Mouse (Mus musculus) stomach, postnatal 0 days (tissue): ENCODE measurements around the gene Olfr1380. TPM values are rescaled to one million over a fixed set of nuclear protein-coding genes. Genes with fewer than 3 reads are reported as not detected.
"Not testable (repeated sequence)": the region's sequence is repeated elsewhere in the genome, so short reads cannot be mapped to it uniquely, and the experiment has no call there.

ENCODE experiments used
- ATAC-seq: fragments of 200-750 bp; cut with Nextera tagmentation; 2 replicates; pipeline ENCODE4 v1.8.0; 2017; ENCODE audit not compliant: low FRiP score, low TSS enrichment
- DNase-seq: peaks from one replicate; pipeline ENCODE4 v3.0.0-alpha.2; 2016; ENCODE audit warnings: low spot score
- H3K27ac ChIP-seq: fragments of 300-500 bp; sonication (generic); replicated peaks from 2 replicates; pipeline ENCODE4 v1.5.1; 2014; ENCODE audit warnings: mild to moderate bottlenecking, control low read depth
- H3K27me3 ChIP-seq: fragments of 300-500 bp; sonication (generic); 2 replicates; pipeline ENCODE4 v1.6.1; 2014; ENCODE audit warnings: low read length; ENCODE audit not compliant: control insufficient read depth, insufficient read depth
- H3K36me3 ChIP-seq: fragments of 300-500 bp; sonication (generic); 2 replicates; pipeline ENCODE4 v1.6.1; 2014; ENCODE audit warnings: low read length, mixed read lengths; ENCODE audit not compliant: control insufficient read depth, insufficient read depth
- H3K4me1 ChIP-seq: fragments of 300-500 bp; sonication (generic); replicated peaks from 2 replicates; pipeline ENCODE4 v1.6.1; 2014; ENCODE audit warnings: antibody characterized with exemption; ENCODE audit not compliant: control insufficient read depth, insufficient read depth
- H3K4me2 ChIP-seq: fragments of 300-500 bp; sonication (generic); replicated peaks from 2 replicates; pipeline ENCODE4 v1.6.1; 2014; ENCODE audit warnings: low read depth, mild to moderate bottlenecking, control low read depth, moderate library complexity
- H3K4me3 ChIP-seq: fragments of 300-500 bp; sonication (generic); 2 replicates; pipeline ENCODE4 v1.5.1; 2014; ENCODE audit warnings: low read depth, low read length, control low read depth
- H3K9ac ChIP-seq: fragments of 300-500 bp; sonication (generic); 2 replicates; pipeline ENCODE4 v1.6.1; 2014; ENCODE audit warnings: mild to moderate bottlenecking, low read length, control low read depth, mixed read lengths
- H3K9me3 ChIP-seq: fragments of 300-500 bp; sonication (generic); 2 replicates; pipeline ENCODE4 v1.6.1; 2016; ENCODE audit warnings: low read length; ENCODE audit not compliant: control insufficient read depth
- CTCF ChIP-seq: IDR thresholded peaks from 2 replicates; pipeline ENCODE4 v1.5.1; 2016; ENCODE audit warnings: antibody characterized with exemption, low read depth, mild to moderate bottlenecking, moderate library complexity
- EP300 ChIP-seq: optimal IDR thresholded peaks from 2 replicates; pipeline ENCODE3; 2016; ENCODE audit warnings: antibody characterized with exemption
- WGBS: fragments of 180-500 bp; shearing (Covaris S2); extraction: QIAGEN DNeasy Blood & Tissue Kit; methylation state at CpG from one replicate; pipeline ENCODE4 v1.1.7; 2014; 5-methylcytosine and 5-hydroxymethylcytosine counted together
- polyA plus RNA-seq: library from polyadenylated mRNA; unstranded; fragments of >200 nt; fragmentation: Nextera tagmentation; extraction: Ambion mirVana; gene quantifications from 2 replicates; pipeline ENCODE4 v1.2.1, GENCODE M21; 2015

The Olfr1380 gene
- not detected in 2 replicates for polyA plus RNA-seq

DNA sequence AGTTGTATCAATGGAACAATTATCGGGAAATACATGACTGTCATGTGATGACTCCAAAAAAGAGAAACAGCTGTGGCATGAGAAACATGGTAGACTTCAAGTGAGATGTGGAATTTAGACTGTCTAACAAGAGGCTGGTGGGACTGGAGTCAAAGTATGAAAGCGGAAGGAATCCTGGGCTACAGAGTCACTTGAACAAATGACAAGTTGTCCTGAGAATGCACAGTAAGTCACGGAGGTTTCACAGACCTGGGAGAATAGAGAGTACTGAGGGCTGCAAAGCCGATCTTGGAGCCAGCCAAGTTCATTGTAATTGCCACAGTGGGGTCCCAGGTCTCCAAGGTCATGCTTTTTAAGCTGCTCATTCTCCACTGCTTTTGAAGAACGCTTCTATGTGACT lies at the start of gene Olfr1380:
Olfr1380 (plus strand) TSS at position 301 of the 400 bp plus-strand sequence.
- H3K27ac ChIP-seq, H3K36me3 ChIP-seq, H3K4me3 ChIP-seq, ATAC-seq, H3K4me1 ChIP-seq, DNase-seq, H3K4me2 ChIP-seq, H3K27me3 ChIP-seq, H3K9ac ChIP-seq, H3K9me3 ChIP-seq: not testable (repeated sequence)
- 78% methylated on average over 5 of the region's 5 CpGs for WGBS

DNA sequence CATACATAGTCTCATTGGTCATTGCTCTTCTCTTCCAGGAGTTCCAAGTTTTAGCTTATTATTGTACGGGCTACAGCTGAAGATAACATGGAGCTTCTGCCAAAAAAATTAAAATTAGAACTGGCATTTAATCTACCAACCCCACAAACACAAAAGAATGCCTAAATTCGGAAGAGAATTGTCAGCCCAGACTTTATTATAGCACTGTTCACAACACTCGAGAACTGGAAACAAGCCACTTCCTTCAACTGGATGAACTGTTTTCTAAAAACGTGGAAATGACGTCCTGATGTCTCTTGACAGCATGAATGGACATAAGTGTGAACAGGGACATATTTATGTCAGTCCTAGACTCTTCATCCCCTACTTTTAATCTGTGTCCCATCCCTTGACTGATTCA lies 38.6 kb upstream of the Olfr1380 start:
- Histone ChIP-seq H3K36me3 (no peaks in the 10 kb centered on the region), H3K9me3 (no peaks in the 10 kb centered on the region), H3K4me2 (no peak overlapping the region), H3K4me3 (no peak overlapping the region), H3K27ac (no peak overlapping the region), H3K4me1 (no peaks in the 10 kb centered on the region), H3K27me3 (no peaks in the 10 kb centered on the region), H3K9ac (no peak overlapping the region)
- ATAC-seq (no peak), DNase-seq (no peak)
- TF ChIP-seq CTCF = no peak
- no peak for TF ChIP-seq EP300
- WGBS = 61% methylated on average over 5 of the region's 5 CpGs

DNA sequence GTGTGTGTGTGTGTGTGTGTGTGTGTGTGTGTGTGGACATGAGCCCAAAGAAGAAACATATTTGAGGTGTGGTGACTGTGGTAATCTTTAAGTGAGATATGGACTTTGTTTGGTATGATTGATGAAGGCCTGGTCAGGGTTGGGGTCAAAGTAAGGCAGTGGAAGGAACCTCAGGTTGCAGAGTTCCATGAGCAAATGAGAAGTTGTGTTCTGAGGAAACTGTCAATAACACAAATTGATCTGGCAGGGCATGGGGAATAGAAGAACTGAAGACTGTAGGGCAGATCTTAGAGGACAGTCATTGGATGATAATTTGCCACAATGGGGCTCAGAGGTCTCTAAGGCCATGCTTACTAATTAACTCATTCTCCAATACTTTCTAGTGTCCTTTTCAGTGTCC lies 37.3 kb upstream of the Olfr1380 start, which contains the start of gene Olfr1383:
Olfr1383 (plus strand) TSS at position 301 of the 400 bp plus-strand sequence.
- Histone ChIP-seq H3K27me3 (no peaks in the 10 kb centered on the region), H3K9me3 (no peaks in the 10 kb centered on the region), H3K36me3 (no peaks in the 10 kb centered on the region), H3K4me2 (no peak within 1 kb of the TSS), H3K27ac (no peak within 1 kb of the TSS), H3K9ac (no peak within 1 kb of the TSS), H3K4me1 (no peaks in the 10 kb centered on the region), H3K4me3 (no peak within 1 kb of the TSS)
- no peak for DNase-seq
- no peak for ATAC-seq
- no peak for TF ChIP-seq EP300
- no peak for TF ChIP-seq CTCF

DNA sequence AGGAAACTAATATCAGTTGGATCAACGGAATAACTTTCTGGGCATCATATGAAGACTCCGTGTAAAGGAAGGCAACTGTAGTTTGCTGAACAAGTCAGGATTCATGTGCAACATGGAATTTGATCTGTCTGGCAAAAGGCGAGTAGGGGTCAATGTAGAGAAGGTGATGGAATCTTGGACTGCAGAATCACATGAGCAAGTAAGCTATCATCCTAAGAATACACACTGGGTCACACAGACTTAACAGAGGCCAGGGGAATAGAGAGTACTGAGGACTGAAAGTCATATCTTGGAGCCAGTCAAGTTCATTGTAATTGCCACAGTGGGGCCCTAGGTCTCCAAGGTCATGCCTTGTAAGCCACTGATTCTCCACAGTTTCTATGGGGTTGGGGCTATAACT lies 28.7 kb upstream of the Olfr1380 start, which contains the start of gene Olfr1382:
Olfr1382 (plus strand) TSS at position 301 of the 400 bp plus-strand sequence.
- TF ChIP-seq EP300 (no peak), CTCF (no peak)
- no peak for DNase-seq

DNA sequence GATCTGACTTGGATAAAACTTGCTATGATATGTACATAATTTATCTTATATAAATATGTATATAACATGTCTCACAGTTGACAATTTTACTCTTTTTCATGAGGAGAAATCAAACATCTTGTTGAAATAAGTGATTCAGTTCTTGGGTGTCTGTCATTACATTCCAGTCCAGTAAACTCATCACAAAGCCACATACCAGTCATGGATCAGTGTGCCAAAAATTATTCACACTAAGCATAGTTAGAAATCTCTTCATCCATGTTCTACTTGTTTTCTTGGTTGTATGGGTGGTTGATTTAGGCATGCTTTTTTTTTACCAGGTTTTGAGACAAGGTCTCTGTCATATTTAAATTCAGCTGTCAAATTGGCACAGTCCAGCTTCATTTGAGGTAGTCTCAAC lies 23.9 kb upstream of the Olfr1380 start:
- H3K4me2 ChIP-seq = no peak overlapping the region
- H3K9me3 ChIP-seq = no peaks in the 10 kb centered on the region
- H3K27ac ChIP-seq = no peak overlapping the region
- ATAC-seq = no peak
- H3K36me3 ChIP-seq = no peaks in the 10 kb centered on the region
- H3K4me1 ChIP-seq = no peaks in the 10 kb centered on the region
- TF ChIP-seq EP300 (no peak), CTCF (no peak)
- no peaks in the 10 kb centered on the region for H3K27me3 ChIP-seq
- H3K9ac ChIP-seq = no peak overlapping the region
- DNase-seq = no peak
- H3K4me3 ChIP-seq = no peak overlapping the region

More for the DNA sequence above, 28.7 kb upstream of the Olfr1380 start, which contains the start of gene Olfr1382:
- H3K36me3 ChIP-seq = no peaks in the 10 kb centered on the region
- no peak within 1 kb of the TSS for H3K4me2 ChIP-seq
- H3K9ac ChIP-seq = no peak within 1 kb of the TSS
- WGBS = 80% methylated on average over 3 of the region's 3 CpGs
- no peaks in the 10 kb centered on the region for H3K9me3 ChIP-seq
- H3K4me1 ChIP-seq = no peaks in the 10 kb centered on the region
- H3K4me3 ChIP-seq = no peak within 1 kb of the TSS
- no peak for ATAC-seq
- H3K27ac ChIP-seq = no peak within 1 kb of the TSS
- H3K27me3 ChIP-seq = no peaks in the 10 kb centered on the region

DNA sequence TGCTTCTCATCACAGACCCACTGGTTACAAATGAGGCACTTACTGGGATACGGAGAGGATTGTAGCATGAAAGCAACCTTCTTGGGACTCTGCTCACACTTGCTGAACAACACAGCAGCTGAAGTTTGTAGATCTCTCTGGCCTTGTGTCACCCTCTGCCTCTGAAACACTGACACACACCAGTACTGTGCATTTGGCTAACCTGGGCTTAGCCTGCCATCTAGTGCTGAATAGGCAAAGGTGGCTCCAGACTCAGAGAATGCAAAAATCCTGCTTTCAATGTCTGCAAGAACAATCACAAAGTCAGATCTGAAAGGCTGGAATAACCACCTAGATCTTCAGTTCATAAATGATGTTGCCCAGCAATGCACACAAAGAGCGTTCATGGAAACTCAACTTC lies 20.0 kb upstream of the Olfr1380 start:
- TF ChIP-seq CTCF = peak; percentile 67
- H3K27me3 ChIP-seq, H3K36me3 ChIP-seq, H3K4me1 ChIP-seq, DNase-seq, H3K9ac ChIP-seq, H3K4me3 ChIP-seq, H3K27ac ChIP-seq, H3K9me3 ChIP-seq, H3K4me2 ChIP-seq, ATAC-seq: not testable (repeated sequence)
- 64% methylated on average over 2 of the region's 2 CpGs for WGBS

DNA sequence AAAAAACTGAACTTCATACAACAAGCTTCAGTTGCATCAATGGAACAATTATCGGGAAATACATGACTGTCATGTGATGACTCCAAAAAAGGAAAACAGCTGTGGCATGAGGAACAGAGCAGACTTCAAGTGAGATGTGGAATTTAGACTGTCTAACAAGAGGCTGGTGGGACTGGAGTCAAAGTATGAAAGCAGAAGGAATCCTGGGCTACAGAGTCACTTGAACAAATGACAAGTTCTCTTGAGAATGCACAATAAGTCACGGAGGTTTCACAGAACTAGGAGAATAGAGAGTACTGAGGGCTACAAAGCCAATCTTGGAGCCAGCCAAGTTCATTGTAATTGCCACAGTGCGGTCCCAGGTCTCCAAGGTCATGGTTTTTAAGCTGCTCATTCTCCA lies 13.5 kb upstream of the Olfr1380 start, which contains the start of gene Olfr1381:
Olfr1381 (plus strand) TSS at position 301 of the 400 bp plus-strand sequence.
- H3K4me2 ChIP-seq, H3K4me3 ChIP-seq, ATAC-seq, H3K4me1 ChIP-seq, H3K27me3 ChIP-seq, H3K9me3 ChIP-seq, DNase-seq, H3K36me3 ChIP-seq, H3K27ac ChIP-seq, H3K9ac ChIP-seq: not testable (repeated sequence)
- WGBS = 76% methylated on average over 3 of the region's 3 CpGs
